Mouse (Mus musculus): ENCODE measurements around the gene Prdm2. TPM values are rescaled to one million over a fixed set of nuclear protein-coding genes. Genes with fewer than 3 reads are reported as not detected.

Gene Prdm2
- polyA plus RNA-seq, 1 experiment from 2014 or later = 14.4 TPM

DNA sequence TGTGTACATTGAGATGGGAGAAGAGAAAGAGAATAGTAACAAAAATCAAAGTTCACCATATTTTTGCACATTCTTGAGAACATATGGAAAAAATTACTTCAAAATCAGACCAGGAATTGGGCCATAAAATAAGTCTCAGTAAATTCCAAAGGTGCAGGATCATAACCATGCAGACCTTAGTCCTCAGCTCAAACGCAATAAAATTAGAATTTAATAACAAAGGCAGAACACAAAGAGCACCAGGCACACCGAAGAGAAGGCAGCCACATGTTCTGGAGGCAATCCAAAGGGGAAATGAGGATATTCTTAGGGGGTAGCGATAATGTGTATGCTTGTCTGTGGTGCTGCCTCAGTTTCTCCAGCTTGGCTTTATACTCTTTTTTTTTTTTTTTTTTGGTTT, 18.3 kb upstream of the Prdm2 start:
- no peaks in the 10 kb centered on the region for H3K27me3 ChIP-seq (ENCODE audit: insufficient read depth, poor library complexity, severe bottlenecking)
- no peak overlapping the region for H3K4me3 ChIP-seq
- no peak for DNase-seq (ENCODE audit: low spot score)
- no peaks in the 10 kb centered on the region for H3K4me1 ChIP-seq (replicated peaks)
- 87% methylated on average over 3 of the region's 3 CpGs for WGBS
- H3K27ac ChIP-seq = no peak overlapping the region
- H3K36me3 ChIP-seq = no peaks in the 10 kb centered on the region
- peaks cover 9% of the 10 kb centered on the region; the same call in 1 of the 2 replicates for H3K9me3 ChIP-seq

GRCm38 (mm10) chr4:143227976-143228375, 15.2 kb upstream of the Prdm2 start:
- 78% methylated on average over 5 of the region's 5 CpGs for WGBS
- no peak for DNase-seq (ENCODE audit: low spot score)
- no peaks in the 10 kb centered on the region for H3K36me3 ChIP-seq

DNA sequence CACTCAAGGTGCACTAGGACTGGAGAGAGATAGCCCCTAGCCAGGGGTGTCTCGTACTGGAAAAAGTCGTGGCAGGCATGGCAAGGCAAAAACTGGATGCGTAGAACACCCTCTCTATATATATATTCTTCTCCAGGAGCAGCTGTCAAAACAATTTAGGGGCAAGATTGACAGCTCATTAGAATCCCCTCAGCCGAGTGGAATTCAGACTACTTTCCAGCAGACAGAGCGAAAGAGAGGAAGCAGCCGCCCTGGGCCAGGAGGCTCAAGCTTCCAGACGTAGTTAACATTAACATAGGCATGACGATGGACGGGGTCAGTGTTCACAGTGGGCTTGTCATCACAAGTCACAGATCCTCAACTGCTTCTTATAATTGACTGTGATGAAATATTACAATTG, 13.1 kb upstream of the Prdm2 start:
- Histone ChIP-seq H3K4me3 (no peak overlapping the region), H3K9me3 (no peaks in the 10 kb centered on the region), H3K36me3 (no peaks in the 10 kb centered on the region), H3K27me3 (ENCODE audit: insufficient read depth, poor library complexity, severe bottlenecking) (no peaks in the 10 kb centered on the region), H3K4me1 (replicated peaks) (0 out of 2 replicates have a peak, but pooled peaks cover 4% of the 10 kb centered on the region), H3K27ac (no peak overlapping the region)
- WGBS = 55% methylated on average over 9 of the region's 9 CpGs
- peak; percentile 13 for DNase-seq (ENCODE audit: low spot score)

More at GRCm38 (mm10) chr4:143227976-143228375, 15.2 kb upstream of the Prdm2 start:
- Histone ChIP-seq H3K9me3 (no peaks in the 10 kb centered on the region), H3K4me3 (no peak overlapping the region), H3K4me1 (replicated peaks) (0 out of 2 replicates have a peak, but pooled peaks cover 4% of the 10 kb centered on the region), H3K27me3 (ENCODE audit: insufficient read depth, poor library complexity, severe bottlenecking) (no peaks in the 10 kb centered on the region), H3K27ac (no peak overlapping the region)

DNA sequence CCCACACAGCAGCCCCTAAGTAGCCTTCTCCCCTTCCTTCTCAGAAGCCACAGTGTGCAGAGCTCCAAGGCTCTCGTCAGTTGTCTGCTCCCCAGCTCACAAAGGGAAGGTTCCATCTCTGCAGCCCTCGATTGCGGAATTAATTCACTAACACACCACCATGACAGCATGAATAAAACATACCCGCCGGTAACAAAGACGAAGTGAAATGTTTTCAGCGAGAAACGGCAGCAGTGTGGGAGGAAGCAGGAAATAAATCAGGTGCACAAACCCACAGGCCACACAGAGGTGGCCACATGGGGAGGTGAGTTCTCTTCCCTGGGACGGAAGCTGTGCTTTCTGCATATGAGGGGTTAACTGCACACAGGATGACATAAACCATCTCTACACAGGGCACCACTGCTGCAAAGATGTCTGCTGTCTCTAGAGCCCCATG, 6.5 kb upstream of the Prdm2 start:
- no peaks in the 10 kb centered on the region for H3K9me3 ChIP-seq
- DNase-seq (ENCODE audit: low spot score) = peak; percentile 35
- H3K27ac ChIP-seq = peak overlapping the region; percentile 85
- WGBS = 31% methylated on average over 9 of the region's 9 CpGs
- no peaks in the 10 kb centered on the region for H3K36me3 ChIP-seq
- H3K4me1 ChIP-seq (replicated peaks) = peaks cover 5% of the 10 kb centered on the region
- peak overlapping the region; percentile 16; the same call in 1 of the 2 replicates for H3K4me3 ChIP-seq
- 0 out of 2 replicates have a peak, but pooled peaks cover 6% of the 10 kb centered on the region for H3K27me3 ChIP-seq (ENCODE audit: insufficient read depth, poor library complexity, severe bottlenecking)

DNA sequence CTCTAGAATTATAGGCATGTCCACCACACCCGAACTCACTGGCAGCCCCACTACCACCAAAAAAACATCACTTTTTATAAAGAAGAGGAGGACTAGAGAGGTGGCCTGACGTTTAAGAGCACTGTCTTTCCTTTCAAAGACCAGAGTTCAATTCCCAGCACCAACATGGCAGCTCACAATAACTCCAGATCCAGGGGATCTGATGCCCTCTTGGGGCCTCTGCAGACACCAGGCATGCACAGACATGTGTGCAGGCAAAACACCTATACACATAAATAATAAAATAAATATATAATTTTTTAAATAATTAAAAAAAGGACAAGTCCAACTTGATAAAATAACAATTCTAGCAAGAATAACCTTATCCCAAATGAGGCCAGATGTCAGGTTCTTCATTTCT, 6.1 kb upstream of the Prdm2 start:
- Histone ChIP-seq H3K36me3 (no peaks in the 10 kb centered on the region), H3K4me1 (replicated peaks) (peaks cover 5% of the 10 kb centered on the region), H3K27me3 (ENCODE audit: insufficient read depth, poor library complexity, severe bottlenecking) (0 out of 2 replicates have a peak, but pooled peaks cover 6% of the 10 kb centered on the region), H3K27ac (peak overlapping the region; percentile 85), H3K9me3 (no peaks in the 10 kb centered on the region), H3K4me3 (no peak overlapping the region)
- WGBS = 80% methylated on average over 2 of the region's 2 CpGs
- DNase-seq (ENCODE audit: low spot score) = no peak

- peaks cover 15% of the 10 kb centered on the region for H3K4me1 ChIP-seq (replicated peaks)
- whole genome bisulfite sequencing = 86% methylated on average over 7 of the region's 7 CpGs
- H3K4me3 ChIP-seq = no peak overlapping the region
- H3K27me3 ChIP-seq (ENCODE audit: insufficient read depth, poor library complexity, severe bottlenecking) = 0 out of 2 replicates have a peak, but pooled peaks cover 6% of the 10 kb centered on the region
- no peaks in the 10 kb centered on the region for H3K9me3 ChIP-seq
- H3K27ac ChIP-seq = no peak overlapping the region
- no peak for DNase-seq (ENCODE audit: low spot score)
- H3K36me3 ChIP-seq = no peaks in the 10 kb centered on the region
These were observed 4.4 kb upstream of the Prdm2 start for GRCm38 (mm10) chr4:143217189-143217588.

DNA sequence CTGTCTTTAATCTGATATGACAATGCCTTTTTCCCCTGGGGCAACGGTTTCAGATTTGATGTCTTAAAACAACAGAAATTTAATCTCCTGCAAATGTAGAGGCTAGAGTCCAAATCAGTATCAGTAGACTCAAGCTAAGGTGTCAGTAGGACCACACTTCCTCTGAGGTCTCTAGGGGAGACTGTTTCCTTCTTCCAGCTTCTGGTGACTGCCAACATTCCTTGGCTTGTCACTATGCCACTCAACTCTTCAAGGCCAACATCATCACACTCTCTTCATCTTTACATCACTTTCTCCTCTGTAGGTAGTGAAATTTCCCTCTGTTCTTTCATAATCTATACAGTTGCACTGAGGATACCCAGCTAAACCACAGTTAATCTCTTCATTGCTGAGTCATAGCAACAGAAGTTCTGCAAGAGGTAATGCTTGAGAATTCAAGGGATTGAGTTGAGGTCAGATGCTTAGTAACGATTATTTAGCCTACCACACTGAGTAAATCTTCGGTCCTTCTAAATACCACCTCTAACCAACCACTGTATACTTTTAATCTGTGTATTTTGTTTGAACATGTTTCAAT, 1.5 kb upstream of the Prdm2 start:
- Histone ChIP-seq H3K36me3 (no peaks in the 10 kb centered on the region), H3K27ac (no peak overlapping the region), H3K27me3 (ENCODE audit: insufficient read depth, poor library complexity, severe bottlenecking) (0 out of 2 replicates have a peak, but pooled peaks cover 6% of the 10 kb centered on the region), H3K4me1 (replicated peaks) (peaks cover 31% of the 10 kb centered on the region), H3K4me3 (no peak overlapping the region), H3K9me3 (no peaks in the 10 kb centered on the region)
- 91% methylated on average over 3 of the region's 3 CpGs for WGBS
- DNase-seq (ENCODE audit: low spot score) = no peak

DNA sequence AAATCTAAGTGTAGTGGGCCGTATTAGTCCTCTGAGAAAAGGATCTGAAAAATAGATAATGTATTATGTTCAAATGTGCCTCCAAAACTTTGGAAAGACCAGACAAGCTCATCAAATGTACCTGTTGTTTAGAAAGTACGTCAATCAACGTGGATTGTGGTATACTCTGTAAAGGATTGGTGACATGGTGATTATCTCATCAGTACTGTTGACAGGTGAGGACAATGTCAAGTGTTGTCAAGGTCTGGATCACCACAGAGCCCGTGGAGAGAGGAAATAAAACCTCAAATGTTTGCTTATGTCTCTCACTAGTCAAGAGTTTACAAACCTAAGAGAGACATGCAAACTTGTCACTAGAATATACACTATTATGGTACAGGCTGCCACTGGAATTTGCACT, 776 bp upstream of the Prdm2 start:
- Histone ChIP-seq H3K9me3 (no peaks in the 10 kb centered on the region), H3K4me1 (replicated peaks) (peaks cover 29% of the 10 kb centered on the region), H3K27me3 (ENCODE audit: insufficient read depth, poor library complexity, severe bottlenecking) (0 out of 2 replicates have a peak, but pooled peaks cover 6% of the 10 kb centered on the region), H3K36me3 (no peaks in the 10 kb centered on the region), H3K4me3 (no peak overlapping the region), H3K27ac (no peak overlapping the region)
- WGBS = 91% methylated on average over 4 of the region's 4 CpGs
- no peak for DNase-seq (ENCODE audit: low spot score)

DNA sequence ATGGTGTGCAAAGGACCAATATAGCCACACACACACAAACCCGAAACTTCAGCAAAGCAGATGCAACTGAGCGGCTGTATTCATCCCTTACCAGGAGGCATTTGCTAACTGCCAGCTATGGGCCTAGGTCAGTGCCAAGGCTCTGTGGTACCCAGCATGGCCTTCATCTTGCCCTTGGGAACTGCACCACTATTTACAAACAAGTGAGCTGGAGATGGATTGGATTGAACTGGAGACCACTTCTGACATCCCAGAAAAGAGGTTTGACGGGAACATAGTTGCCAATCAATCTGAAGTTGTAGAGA, 332 bp upstream of the Prdm2 start:
- Histone ChIP-seq H3K9me3 (no peaks in the 10 kb centered on the region), H3K36me3 (no peaks in the 10 kb centered on the region), H3K4me3 (peak overlapping the region; percentile 92), H3K4me1 (replicated peaks) (peaks cover 29% of the 10 kb centered on the region), H3K27ac (peak overlapping the region; percentile 99), H3K27me3 (ENCODE audit: insufficient read depth, poor library complexity, severe bottlenecking) (0 out of 2 replicates have a peak, but pooled peaks cover 6% of the 10 kb centered on the region)
- no peak for DNase-seq (ENCODE audit: low spot score)
- WGBS = 97% methylated on average over 3 of the region's 3 CpGs

DNA sequence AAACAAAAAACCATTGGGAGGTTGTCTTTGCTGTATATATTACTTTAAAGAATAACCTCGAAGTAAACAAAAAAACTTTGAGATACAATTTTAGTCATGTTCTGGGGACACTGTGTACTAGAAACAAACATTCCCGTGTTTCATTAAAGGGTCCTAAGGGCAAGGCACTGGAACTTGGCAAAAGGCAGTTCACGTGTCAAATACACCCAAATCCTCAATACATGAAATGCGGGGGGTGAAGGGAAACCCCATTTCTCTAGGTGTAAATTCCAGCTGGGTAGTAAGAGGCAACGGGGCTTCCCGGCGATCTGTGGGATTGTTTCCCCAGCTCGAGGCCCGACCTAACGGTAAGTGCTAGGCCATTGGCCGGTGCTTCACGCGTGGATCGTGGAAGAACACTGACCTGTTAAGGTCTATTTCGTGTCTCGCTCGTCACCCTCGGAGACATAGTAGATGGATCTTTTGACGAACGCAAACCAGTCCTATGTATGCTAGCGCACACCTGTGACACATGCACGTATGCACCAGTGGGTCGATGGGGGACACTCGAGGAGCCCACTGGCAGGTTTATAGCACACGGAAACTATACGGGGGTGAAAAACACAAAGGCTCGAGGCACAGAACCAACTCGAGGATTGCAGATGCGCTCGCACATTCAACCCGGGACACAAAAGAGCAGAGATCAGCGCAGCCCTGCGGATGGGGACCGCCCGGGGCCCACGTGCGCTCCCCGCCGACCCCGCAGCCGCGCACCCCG, 1.0 kb downstream of the Prdm2 start:
- peak overlapping the region; percentile 99 for H3K27ac ChIP-seq
- H3K4me1 ChIP-seq (replicated peaks) = peaks cover 29% of the 10 kb centered on the region
- H3K36me3 ChIP-seq = no peaks in the 10 kb centered on the region
- H3K9me3 ChIP-seq = no peaks in the 10 kb centered on the region
- 13% methylated on average over 43 of the region's 43 CpGs for WGBS
- DNase-seq (ENCODE audit: low spot score) = no peak
- no peaks in the 10 kb centered on the region for H3K27me3 ChIP-seq (ENCODE audit: insufficient read depth, poor library complexity, severe bottlenecking)
- H3K4me3 ChIP-seq = peak overlapping the region; percentile 92

- no peak for DNase-seq (ENCODE audit: low spot score)
- Histone ChIP-seq H3K36me3 (no peaks in the 10 kb centered on the region), H3K27ac (no peak overlapping the region), H3K27me3 (ENCODE audit: insufficient read depth, poor library complexity, severe bottlenecking) (no peaks in the 10 kb centered on the region), H3K4me1 (replicated peaks) (peaks cover 29% of the 10 kb centered on the region), H3K4me3 (no peak overlapping the region), H3K9me3 (no peaks in the 10 kb centered on the region)
- WGBS = 86% methylated on average over 2 of the region's 2 CpGs
These were observed 2.8 kb downstream of the Prdm2 start for GRCm38 (mm10) chr4:143209997-143210396.

DNA sequence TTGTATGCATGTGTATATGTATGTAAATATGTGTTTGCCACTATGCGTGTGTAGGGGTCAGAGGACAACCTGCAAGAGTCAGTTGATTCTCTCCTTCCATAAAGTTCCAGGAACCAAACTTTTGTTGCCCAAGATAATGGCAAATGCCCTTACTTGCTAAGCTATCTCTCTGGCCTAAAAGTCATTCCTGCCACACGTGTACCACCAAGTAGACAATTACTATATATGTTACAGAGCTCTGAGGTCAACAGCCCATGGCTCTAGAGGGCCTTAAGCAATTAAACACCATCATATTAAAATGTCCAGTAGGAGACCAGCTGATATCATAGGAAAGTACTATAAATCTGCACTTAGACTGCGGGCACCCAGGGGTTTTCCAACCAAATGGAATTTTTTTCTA, 10.1 kb downstream of the Prdm2 start:
- 69% methylated on average over 3 of the region's 3 CpGs for WGBS
- DNase-seq (ENCODE audit: low spot score) = no peak
- Histone ChIP-seq H3K27ac (no peak overlapping the region), H3K27me3 (ENCODE audit: insufficient read depth, poor library complexity, severe bottlenecking) (no peaks in the 10 kb centered on the region), H3K9me3 (no peaks in the 10 kb centered on the region), H3K4me3 (no peak overlapping the region), H3K4me1 (replicated peaks) (no peaks in the 10 kb centered on the region), H3K36me3 (peaks cover 4% of the 10 kb centered on the region; the same call in 1 of the 2 replicates)

DNA sequence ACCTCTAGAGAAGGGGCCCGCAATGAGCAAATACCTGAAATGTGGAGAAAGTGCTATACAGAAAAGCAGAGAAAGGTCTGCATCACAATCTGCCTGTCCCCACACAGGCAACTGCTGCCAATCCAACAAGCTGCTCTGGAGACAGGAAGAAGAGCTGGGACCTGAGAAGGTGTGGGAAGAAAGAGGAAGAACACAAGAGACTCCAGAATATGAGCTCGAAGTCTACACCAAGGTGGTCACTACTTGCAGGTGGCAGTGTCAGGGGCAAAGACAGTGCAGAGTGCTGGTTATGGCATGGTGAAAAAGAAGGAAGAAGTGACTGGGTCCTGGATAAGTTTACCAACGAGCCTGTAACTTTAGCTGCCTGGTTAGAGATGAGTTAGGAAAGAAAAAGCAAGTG, 14.4 kb downstream of the Prdm2 start:
- DNase-seq (ENCODE audit: low spot score) = no peak
- H3K4me3 ChIP-seq = no peak overlapping the region
- no peaks in the 10 kb centered on the region for H3K27me3 ChIP-seq (ENCODE audit: insufficient read depth, poor library complexity, severe bottlenecking)
- no peak overlapping the region for H3K27ac ChIP-seq
- H3K36me3 ChIP-seq = no peaks in the 10 kb centered on the region
- H3K4me1 ChIP-seq (replicated peaks) = no peaks in the 10 kb centered on the region
- WGBS = 85% methylated on average over 3 of the region's 3 CpGs
- no peaks in the 10 kb centered on the region for H3K9me3 ChIP-seq
